Mouse (Mus musculus): Measurements from ENCODE around the gene Gm13128. TPM values are rescaled to one million over a fixed set of nuclear protein-coding genes. Genes with fewer than 3 reads are reported as not detected.
"Not testable (repeated sequence)": the region's sequence is repeated elsewhere in the genome, so short reads cannot be mapped to it uniquely, and the experiment has no call there.

The Gm13128 gene
- not detected in 2 replicates for polyA plus RNA-seq (2014; fragmentation: Nextera tagmentation; extraction: Ambion mirVana)

GRCm38 (mm10) chr4:144329949-144330348 lies at the start of gene Gm13128:
Gm13128 (plus strand) TSS chr4:144330249.
- H3K9me3 ChIP-seq (ENCODE audit: control insufficient read depth, low read length); H3K27me3 ChIP-seq (replicated peaks; ENCODE audit: control insufficient read depth, insufficient read depth, low read length); H3K4me3 ChIP-seq (ENCODE audit: low read depth, low read length); H3K27ac ChIP-seq (replicated peaks; ENCODE audit: low read depth, low read length); H3K36me3 ChIP-seq (ENCODE audit: control insufficient read depth, insufficient read depth, low read length); H3K4me2 ChIP-seq (ENCODE audit: low read depth, low read length); ATAC-seq (ENCODE audit: low read depth); H3K4me1 ChIP-seq (ENCODE audit: control insufficient read depth, insufficient read depth, low read length); H3K9ac ChIP-seq (ENCODE audit: low read depth, low read length); DNase-seq (ENCODE audit: low spot score): not testable (repeated sequence)
- WGBS, result 52% methylated on average over 4 of the region's 4 CpGs

- H3K36me3 ChIP-seq (ENCODE audit: control insufficient read depth, insufficient read depth, low read length); H3K4me1 ChIP-seq (ENCODE audit: control insufficient read depth, insufficient read depth, low read length); DNase-seq (ENCODE audit: low spot score); H3K27me3 ChIP-seq (replicated peaks; ENCODE audit: control insufficient read depth, insufficient read depth, low read length); H3K27ac ChIP-seq (replicated peaks; ENCODE audit: low read depth, low read length); ATAC-seq (ENCODE audit: low read depth); H3K9me3 ChIP-seq (ENCODE audit: control insufficient read depth, low read length); H3K9ac ChIP-seq (ENCODE audit: low read depth, low read length); H3K4me3 ChIP-seq (ENCODE audit: low read depth, low read length); H3K4me2 ChIP-seq (ENCODE audit: low read depth, low read length): not testable (repeated sequence)
- 53% methylated on average over 1 of the region's 1 CpGs for WGBS
These were observed 49.7 kb upstream of the Gm13128 start, which contains the start of gene Pramel5 for GRCm38 (mm10) chr4:144280388-144280787. Pramel5 (minus strand) TSS chr4:144280488.

- not testable (repeated sequence) for H3K27ac ChIP-seq (replicated peaks; ENCODE audit: low read depth, low read length); H3K9me3 ChIP-seq (ENCODE audit: control insufficient read depth, low read length); H3K4me1 ChIP-seq (ENCODE audit: control insufficient read depth, insufficient read depth, low read length); DNase-seq (ENCODE audit: low spot score); H3K36me3 ChIP-seq (ENCODE audit: control insufficient read depth, insufficient read depth, low read length); ATAC-seq (ENCODE audit: low read depth); H3K4me3 ChIP-seq (ENCODE audit: low read depth, low read length); H3K9ac ChIP-seq (ENCODE audit: low read depth, low read length); H3K27me3 ChIP-seq (replicated peaks; ENCODE audit: control insufficient read depth, insufficient read depth, low read length); H3K4me2 ChIP-seq (ENCODE audit: low read depth, low read length)
- WGBS, result 53% methylated on average over 1 of the region's 1 CpGs
These were observed 30.6 kb upstream of the Gm13128 start for GRCm38 (mm10) chr4:144299414-144299813.

DNA sequence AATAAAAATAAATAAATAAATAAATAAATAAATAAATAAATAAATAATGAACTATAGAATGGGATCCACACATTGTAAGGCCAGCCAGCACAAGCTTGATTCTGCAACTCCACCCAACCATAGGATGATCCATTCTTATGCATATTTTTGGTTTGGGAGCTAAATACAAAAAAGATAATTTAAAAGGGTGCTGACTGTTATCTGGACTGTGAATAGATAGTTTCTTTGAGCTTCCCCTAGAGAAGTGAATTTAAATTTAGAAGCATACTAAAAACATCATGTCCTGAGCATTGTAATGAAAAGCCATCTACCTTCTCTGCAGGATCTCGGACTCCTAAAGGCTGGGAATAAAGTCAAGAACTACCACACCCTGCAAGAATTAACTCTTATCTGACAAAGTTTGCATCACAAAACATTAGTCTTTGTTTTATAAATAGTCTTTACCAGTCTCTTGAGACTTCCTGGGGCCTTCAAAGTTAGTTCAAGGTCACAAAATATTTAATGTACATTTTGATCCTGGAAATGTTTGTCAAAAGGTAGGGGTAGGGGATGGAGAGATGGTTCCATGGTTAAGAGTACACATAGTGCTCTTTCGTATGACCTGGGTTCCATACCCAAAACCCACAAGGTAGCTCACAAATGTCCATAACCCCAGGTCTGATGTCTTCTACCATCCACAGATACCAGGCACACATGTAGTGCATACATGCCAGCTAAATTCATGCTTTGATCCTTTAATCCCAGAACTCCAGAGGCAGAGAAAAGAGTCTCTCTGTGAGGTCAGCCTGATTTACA lies 17.2 kb upstream of the Gm13128 start:
- DNase-seq (ENCODE audit: low spot score); H3K4me2 ChIP-seq (ENCODE audit: low read depth, low read length); H3K9me3 ChIP-seq (ENCODE audit: control insufficient read depth, low read length); H3K27me3 ChIP-seq (replicated peaks; ENCODE audit: control insufficient read depth, insufficient read depth, low read length); H3K4me1 ChIP-seq (ENCODE audit: control insufficient read depth, insufficient read depth, low read length); H3K4me3 ChIP-seq (ENCODE audit: low read depth, low read length); H3K27ac ChIP-seq (replicated peaks; ENCODE audit: low read depth, low read length); H3K36me3 ChIP-seq (ENCODE audit: control insufficient read depth, insufficient read depth, low read length); ATAC-seq (ENCODE audit: low read depth); H3K9ac ChIP-seq (ENCODE audit: low read depth, low read length): not testable (repeated sequence)
- 69% methylated on average over 2 of the region's 2 CpGs for WGBS

DNA sequence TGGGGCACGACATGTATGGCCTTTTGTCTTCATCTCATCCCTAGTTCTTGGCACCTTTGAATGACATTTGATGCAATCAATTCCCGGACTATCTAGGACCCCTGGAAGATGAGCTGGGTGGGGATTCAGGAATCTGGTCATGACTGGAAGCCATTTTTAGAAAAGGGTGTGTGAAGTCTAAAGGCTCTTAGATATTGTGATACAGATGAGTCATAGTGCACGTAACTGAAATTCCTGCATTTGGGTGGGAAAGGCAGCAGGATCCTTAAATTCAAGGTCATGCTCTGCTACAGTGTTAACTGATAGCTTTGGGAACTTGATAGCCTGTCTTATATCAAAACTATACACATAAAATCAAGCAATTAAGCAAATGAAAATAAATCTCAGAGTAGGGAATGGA lies 5.8 kb downstream of the Gm13128 start:
- H3K9me3 ChIP-seq (ENCODE audit: control insufficient read depth, low read length); H3K27me3 ChIP-seq (replicated peaks; ENCODE audit: control insufficient read depth, insufficient read depth, low read length); H3K9ac ChIP-seq (ENCODE audit: low read depth, low read length); H3K4me2 ChIP-seq (ENCODE audit: low read depth, low read length); H3K27ac ChIP-seq (replicated peaks; ENCODE audit: low read depth, low read length); H3K36me3 ChIP-seq (ENCODE audit: control insufficient read depth, insufficient read depth, low read length); ATAC-seq (ENCODE audit: low read depth); H3K4me1 ChIP-seq (ENCODE audit: control insufficient read depth, insufficient read depth, low read length); H3K4me3 ChIP-seq (ENCODE audit: low read depth, low read length); DNase-seq (ENCODE audit: low spot score): not testable (repeated sequence)
- 91% methylated on average over 2 of the region's 3 CpGs for WGBS

GRCm38 (mm10) chr4:144357642-144358041 lies 27.6 kb downstream of the Gm13128 start, which contains the start of gene Gm13119:
Gm13119 (plus strand) TSS chr4:144357942.
- not testable (repeated sequence) for ATAC-seq (ENCODE audit: low read depth); H3K4me3 ChIP-seq (ENCODE audit: low read depth, low read length); DNase-seq (ENCODE audit: low spot score); H3K4me1 ChIP-seq (ENCODE audit: control insufficient read depth, insufficient read depth, low read length); H3K36me3 ChIP-seq (ENCODE audit: control insufficient read depth, insufficient read depth, low read length); H3K27me3 ChIP-seq (replicated peaks; ENCODE audit: control insufficient read depth, insufficient read depth, low read length); H3K27ac ChIP-seq (replicated peaks; ENCODE audit: low read depth, low read length); H3K9ac ChIP-seq (ENCODE audit: low read depth, low read length); H3K9me3 ChIP-seq (ENCODE audit: control insufficient read depth, low read length); H3K4me2 ChIP-seq (ENCODE audit: low read depth, low read length)
- WGBS, result 85% methylated on average over 3 of the region's 3 CpGs

- 37% methylated on average over 2 of the region's 2 CpGs for WGBS
- H3K4me3 ChIP-seq (ENCODE audit: low read depth, low read length), result no peak within 1 kb of the TSS
- no peak within 1 kb of the TSS for H3K9ac ChIP-seq (ENCODE audit: low read depth, low read length)
- no peak within 1 kb of the TSS for H3K4me2 ChIP-seq (ENCODE audit: low read depth, low read length)
- no peaks in the 10 kb centered on the region for H3K36me3 ChIP-seq (ENCODE audit: control insufficient read depth, insufficient read depth, low read length)
- H3K27ac ChIP-seq (replicated peaks; ENCODE audit: low read depth, low read length), result no peak within 1 kb of the TSS
- ATAC-seq (ENCODE audit: low read depth) (no peak), DNase-seq (ENCODE audit: low spot score) (no peak)
- H3K27me3 ChIP-seq (replicated peaks; ENCODE audit: control insufficient read depth, insufficient read depth, low read length), result no peaks in the 10 kb centered on the region
- H3K4me1 ChIP-seq (ENCODE audit: control insufficient read depth, insufficient read depth, low read length), result no peaks in the 10 kb centered on the region
- no peaks in the 10 kb centered on the region for H3K9me3 ChIP-seq (ENCODE audit: control insufficient read depth, low read length)
These were observed 47.9 kb downstream of the Gm13128 start, which contains the start of gene Pramef20 for GRCm38 (mm10) chr4:144377911-144378310. Pramef20 (minus strand) TSS chr4:144377933.

Measured in embryonic facial prominence, embryonic 14.5 days (tissue).